8 mouse cellular contexts compared by ENCODE assay signal in the genomic region with DNA sequence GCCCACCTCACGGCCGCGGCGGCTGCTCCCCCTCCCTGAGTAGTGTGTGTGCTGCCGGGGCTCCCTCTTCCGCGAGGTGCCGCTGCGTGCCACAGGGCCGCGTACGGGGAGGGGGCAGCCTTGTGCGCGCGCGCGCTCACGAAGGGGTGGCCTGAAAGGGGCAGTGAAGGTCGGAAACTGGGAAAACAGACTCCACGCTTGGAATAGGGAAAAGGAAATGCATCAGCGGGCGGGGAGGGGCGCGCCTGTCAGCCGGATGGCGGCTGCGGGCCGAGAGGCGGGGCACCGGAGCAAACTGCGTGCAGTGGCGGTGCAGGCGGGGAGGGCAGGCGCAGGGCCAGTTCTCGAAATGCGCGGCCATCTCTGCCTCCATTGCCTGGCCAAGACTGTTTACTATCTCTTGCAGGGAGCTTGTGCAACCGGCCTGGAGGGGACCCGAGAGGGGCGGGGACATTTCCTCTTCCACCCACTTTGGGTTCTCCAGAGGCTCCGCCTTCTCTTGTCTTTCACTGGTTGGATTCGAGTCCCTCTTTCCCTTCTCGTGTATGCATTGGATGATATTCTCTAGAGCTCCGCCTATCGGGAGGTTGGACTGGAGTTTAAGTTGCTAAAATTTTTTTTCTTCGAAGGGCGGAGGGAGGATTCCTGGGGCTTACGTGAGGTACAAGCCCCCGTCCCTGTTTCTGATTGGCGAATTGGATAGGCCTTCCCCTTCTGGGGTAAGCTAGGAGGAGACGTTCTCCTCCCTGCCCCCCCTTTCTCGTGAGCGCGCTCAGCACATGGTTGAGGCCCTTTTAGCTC. TPM values are rescaled to one million over a fixed set of nuclear protein-coding genes. Genes with fewer than 3 reads are reported as not detected.
DNase-seq lines count a peak whose midpoint lies in the region; ATAC-seq lines count a peak whose summit lies in the region.

No protein-coding gene starts in this region.

- peak; percentile 98 for DNase-seq in NIH3T3 (ENCODE audit: low read depth)
- DNase-seq in cerebellum, postnatal 10 days: peak; percentile 97
- peak; percentile 94 to 99 for DNase-seq in frontal cortex, postnatal 10 days (ENCODE audit: low spot score in 2 of 2)
- peak; percentile 94 to 100 for DNase-seq in layer of hippocampus, postnatal 14 days (ENCODE audit: low spot score in 2 of 2)
- peak; percentile 96 for DNase-seq in lung, postnatal 14 days
- peak; percentile 88 for DNase-seq in retina, adult 2 months (ENCODE audit: low read depth, low spot score)
- DNase-seq in thymus, postnatal 36 days: peak; percentile 92 to 98

- H3K4me2 ChIP-seq in hindbrain, embryonic 12.5 days (replicated peaks): peak overlapping the region; percentile 83

- ATAC-seq in hindbrain, embryonic 12.5 days (ENCODE audit: low FRiP score): peak; percentile 71

- H3K27ac ChIP-seq in hindbrain, embryonic 12.5 days: peak overlapping the region; percentile 98

- peak overlapping the region; percentile 69 for H3K9ac ChIP-seq in hindbrain, embryonic 12.5 days

- no peaks in the 10 kb centered on the region for H3K27me3 ChIP-seq in hindbrain, embryonic 12.5 days

- WGBS in hindbrain, embryonic 12.5 days: under 1% methylated on average over 54 of the region's 54 CpGs

- peaks cover 34% of the 10 kb centered on the region for H3K4me1 ChIP-seq in hindbrain, embryonic 12.5 days

- no peaks in the 10 kb centered on the region for H3K9me3 ChIP-seq in hindbrain, embryonic 12.5 days (replicated peaks)

- H3K36me3 ChIP-seq in hindbrain, embryonic 12.5 days: no peaks in the 10 kb centered on the region

- peak overlapping the region; percentile 93 for H3K4me3 ChIP-seq in hindbrain, embryonic 12.5 days

RNA-seq across cellular contexts. Expression of gene Sin3a, which starts 1.3 kb away (rescaled TPM):
- 38.7 and 41.2 TPM in 2 replicates for polyA plus RNA-seq in hindbrain, embryonic 12.5 days (2016; fragmentation: Nextera tagmentation; extraction: Ambion mirVana)
- 10 to 100 TPM; 27.3 to 29.7 TPM for total RNA-seq in layer of hippocampus, postnatal 14 days (2021)

RNA-seq across cellular contexts. Expression of gene Man2c1, which starts 57.3 kb away (rescaled TPM):
- polyA plus RNA-seq in hindbrain, embryonic 12.5 days (2016; fragmentation: Nextera tagmentation; extraction: Ambion mirVana): 62.3 TPM in 2 replicates
- 100 to 1,000 TPM; 117 to 132 TPM for total RNA-seq in layer of hippocampus, postnatal 14 days (2021)

Comparison
In these comparisons a context has a peak if more than half of its experiments do, and no peak if none do; other contexts are left out.
1. Peak in every context shown above with its lines: DNase-seq, ATAC-seq, H3K4me3 ChIP-seq and H3K27ac ChIP-seq.